Mouse (Mus musculus): ENCODE measurements around the gene Stt3a.

The Stt3a gene

DNA sequence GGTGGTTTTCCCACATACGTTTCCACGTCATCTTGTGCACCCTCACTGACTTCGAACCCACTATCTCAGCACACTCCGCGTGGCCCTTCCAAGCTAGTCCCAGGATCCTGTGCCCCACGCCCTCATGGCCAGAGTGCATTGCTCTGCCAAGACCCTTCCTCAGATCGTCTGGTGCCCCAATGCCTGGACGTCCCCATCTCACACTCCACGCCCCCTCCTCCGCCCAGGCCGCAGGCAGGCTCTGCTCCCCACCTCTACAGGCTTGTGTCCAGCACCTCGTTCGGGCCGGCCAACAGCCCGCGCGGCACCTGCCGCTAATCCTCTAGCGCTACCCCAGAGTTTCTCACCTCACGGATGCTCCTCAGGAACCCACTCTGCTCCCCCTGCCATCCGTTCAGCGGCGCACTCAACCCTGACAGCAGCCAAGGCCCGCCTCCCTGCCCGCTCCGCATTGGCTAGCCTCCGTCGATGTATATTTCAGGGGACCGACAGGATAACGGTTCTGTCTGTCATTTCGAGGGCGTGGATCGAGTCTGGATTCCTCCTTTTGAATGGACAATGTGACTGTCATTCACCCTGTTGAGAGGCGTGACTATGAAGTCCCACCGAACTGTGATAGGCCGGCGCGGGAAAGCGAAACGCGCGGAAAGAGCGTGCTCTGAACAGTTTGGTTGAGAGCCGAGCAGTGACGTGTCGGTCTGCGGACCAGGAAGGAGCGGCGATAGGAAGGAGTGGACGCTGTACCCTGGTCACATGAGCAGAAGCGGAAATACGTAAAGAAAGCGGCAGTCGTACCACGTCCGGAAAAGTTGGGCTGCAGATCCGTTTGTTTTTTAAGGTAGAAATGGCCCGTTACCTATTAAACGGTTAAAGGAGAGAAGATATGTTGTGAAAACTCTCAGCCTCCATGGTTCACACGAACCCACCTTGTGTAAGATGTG is at the start of gene Stt3a:
Stt3a (minus strand) TSS at position 477 of the 941 bp plus-strand sequence.
- CTCF ChIA-PET, result interaction anchor here (0.6 kb wide), 1 partner anchor 52 kb away, joined by 6 read pairs; no protein-coding TSS in a partner anchor

- CTCF ChIA-PET, result no interaction called here
Measured at GRCm38 (mm10) chr9:36814486-36814885, 47.0 kb upstream of the Stt3a start.

- CTCF ChIA-PET, result no interaction called here
Measured at GRCm38 (mm10) chr9:36808126-36808785, 40.8 kb upstream of the Stt3a start.

DNA sequence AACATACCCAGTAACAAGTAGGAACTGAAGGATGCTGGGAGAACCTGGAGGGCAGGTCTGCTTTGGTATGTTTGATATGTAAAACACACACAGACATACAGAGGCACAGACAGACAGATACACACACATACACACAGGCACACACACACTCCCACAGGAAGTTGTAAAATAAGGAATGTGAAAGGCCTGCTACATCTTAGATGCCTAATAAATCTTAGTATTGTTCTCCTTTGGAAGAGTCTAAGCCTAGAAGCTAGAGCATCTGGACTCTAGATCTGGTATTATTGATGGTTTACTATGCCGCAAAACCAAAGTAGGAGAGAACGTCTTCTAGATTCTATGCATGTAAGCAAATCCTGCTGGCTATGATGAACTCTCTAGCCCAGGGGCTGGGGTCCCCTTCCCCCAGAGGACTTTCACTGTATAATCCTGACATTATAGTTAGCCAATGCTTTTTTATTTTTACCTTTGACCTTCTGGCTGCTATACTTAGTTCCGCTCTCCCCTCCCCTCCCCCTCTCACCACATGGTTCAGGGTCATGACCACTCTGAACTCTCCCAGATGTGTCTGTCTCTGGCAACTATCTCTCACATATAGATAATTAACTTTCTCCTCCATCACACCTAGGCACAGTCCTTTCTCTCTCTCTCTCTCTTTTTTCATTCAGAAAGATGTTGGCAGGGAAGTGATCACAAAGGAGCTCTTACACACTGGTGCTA is 37.9 kb upstream of the Stt3a start:
- CTCF ChIA-PET, result no interaction called here

DNA sequence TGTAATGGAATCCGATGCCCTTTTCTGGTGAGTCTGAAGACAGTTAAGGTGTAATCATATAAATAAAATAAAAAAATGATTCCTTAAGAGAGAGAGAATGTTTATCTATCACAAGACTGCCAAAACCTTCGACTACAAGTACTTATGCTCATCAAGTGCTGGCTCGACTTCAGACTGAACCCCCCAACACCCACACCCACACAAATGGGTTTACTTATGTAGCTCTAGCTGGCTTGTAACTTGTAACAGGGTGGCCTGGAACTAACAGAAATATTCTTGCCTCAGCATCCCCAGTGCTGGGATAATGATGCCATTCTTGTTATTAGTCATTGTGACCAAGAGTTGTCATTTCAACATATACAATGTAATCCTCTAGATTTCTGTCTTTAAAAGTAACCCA is 36.4 kb upstream of the Stt3a start:
- CTCF ChIA-PET, result no interaction called here

DNA sequence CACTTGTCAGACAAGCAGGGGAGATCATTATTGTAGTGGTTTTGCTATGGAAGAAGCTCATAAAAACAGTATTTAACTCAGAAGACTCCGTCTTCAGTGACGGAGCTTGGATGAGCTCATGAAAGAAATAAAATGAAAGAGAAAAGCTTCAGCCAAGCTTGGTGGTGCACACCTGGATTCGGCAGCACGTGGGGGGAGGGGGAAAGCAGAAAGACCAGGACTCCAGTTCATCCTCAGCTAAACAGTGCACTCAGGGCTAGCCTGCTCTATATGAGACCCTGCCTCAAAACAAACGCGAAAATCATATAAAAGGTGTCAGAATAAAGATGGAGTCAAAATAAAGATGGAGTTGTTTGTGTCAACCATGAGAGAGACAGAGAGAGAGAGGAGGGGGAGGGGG is 35.9 kb upstream of the Stt3a start:
- CTCF ChIA-PET, result no interaction called here

- CTCF ChIA-PET, result no interaction called here
Measured at GRCm38 (mm10) chr9:36802951-36803350, 35.5 kb upstream of the Stt3a start.

GRCm38 (mm10) chr9:36801961-36802360 is 34.5 kb upstream of the Stt3a start:
- CTCF ChIA-PET, result no interaction called here

GRCm38 (mm10) chr9:36796781-36797555 is 29.5 kb upstream of the Stt3a start, which contains the start of gene Ei24:
Gene Ei24, minus strand, starts transcription at chr9:36797393.
- CTCF ChIA-PET, result no interaction called here

DNA sequence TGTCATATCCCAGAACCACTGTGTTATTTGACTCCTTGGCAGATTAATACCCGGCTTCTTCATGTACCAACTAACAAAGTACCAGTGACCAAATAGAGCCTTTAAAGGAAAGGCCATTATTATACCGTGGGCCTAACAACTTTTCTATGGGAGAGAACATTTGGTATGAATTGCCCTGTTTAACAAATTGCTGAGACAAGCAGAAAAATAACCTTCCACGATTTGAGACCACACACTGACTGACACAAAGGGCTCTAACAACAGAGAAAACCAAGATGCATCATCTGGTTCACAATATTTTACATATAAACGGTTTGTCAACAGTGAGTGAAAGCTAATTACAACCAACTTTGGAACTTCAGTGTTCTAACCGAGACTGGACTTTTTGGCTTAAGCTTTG is 28.7 kb upstream of the Stt3a start:
- CTCF ChIA-PET, result no interaction called here

DNA sequence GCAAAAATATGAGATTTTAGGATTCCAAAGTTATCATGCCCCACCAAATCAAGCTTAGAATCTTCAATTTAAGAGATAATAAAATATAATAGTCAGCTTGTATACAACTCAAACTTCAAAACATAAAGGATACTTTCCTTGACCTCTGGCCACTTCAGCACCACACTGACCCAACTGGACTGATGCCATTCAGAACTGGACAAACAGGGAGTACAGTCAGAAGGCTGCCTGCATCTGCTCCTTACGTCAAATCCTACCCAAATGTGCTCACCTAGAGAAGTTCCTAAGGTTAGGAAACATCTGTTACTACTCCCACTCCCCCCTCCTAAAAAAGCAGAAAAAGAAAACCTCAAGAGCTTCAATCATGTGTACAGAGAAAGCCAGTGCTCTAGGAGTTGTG is 28.1 kb upstream of the Stt3a start:
- CTCF ChIA-PET, result no interaction called here

GRCm38 (mm10) chr9:36794487-36794886 is 27.0 kb upstream of the Stt3a start:
- CTCF ChIA-PET, result no interaction called here

GRCm38 (mm10) chr9:36792191-36792590 is 24.7 kb upstream of the Stt3a start:
- CTCF ChIA-PET, result no interaction called here

GRCm38 (mm10) chr9:36783921-36784320 is 16.4 kb upstream of the Stt3a start:
- CTCF ChIA-PET, result no interaction called here

- CTCF ChIA-PET, result no interaction called here
Measured at GRCm38 (mm10) chr9:36769048-36769413, 1.6 kb upstream of the Stt3a start.

GRCm38 (mm10) chr9:36768156-36769047 is 923 bp upstream of the Stt3a start:
- CTCF ChIA-PET, result interaction anchor here (0.6 kb wide), 1 partner anchor 53 kb away, joined by 6 read pairs; no protein-coding TSS in a partner anchor

GRCm38 (mm10) chr9:36764378-36764777 is 3.1 kb downstream of the Stt3a start:
- CTCF ChIA-PET, result interaction anchor here (0.5 kb wide), 1 partner anchor 37 kb away, joined by 6 read pairs; no protein-coding TSS in a partner anchor

DNA sequence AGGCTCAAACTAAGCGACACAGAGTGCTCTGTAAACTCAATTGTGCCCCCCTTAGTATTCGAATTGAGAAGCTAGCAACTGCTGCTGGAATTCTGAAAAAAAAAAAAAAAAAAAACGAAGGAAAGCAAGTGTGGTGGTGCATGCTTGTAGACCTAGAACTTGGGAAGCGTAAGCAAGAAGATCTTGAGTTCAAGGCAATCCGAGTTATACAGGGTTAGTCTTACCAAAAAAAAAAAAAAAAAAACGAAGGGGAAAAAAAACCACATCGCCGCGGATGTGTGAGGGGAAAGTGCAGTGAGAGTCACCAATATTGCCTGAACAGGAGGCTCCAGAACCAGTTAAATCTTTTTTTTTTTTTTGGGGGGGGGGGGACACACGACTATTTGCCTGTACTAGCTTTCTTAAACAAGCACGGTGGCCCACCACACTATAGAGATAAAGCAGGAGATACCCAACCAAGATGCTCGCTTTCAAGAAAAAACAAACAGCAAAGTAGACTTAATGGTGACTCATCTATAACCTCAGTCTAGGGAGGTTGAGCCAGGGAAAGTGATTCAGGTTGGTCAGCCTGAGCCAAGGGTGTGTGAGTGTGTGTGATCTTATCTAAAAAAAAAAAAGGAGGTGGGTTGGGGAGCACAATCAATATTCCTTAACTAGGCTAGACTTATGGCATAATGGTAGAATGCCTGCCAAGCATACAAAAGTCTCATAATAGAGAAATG is 40.3 kb downstream of the Stt3a start, which contains the start of gene Chek1:
Chek1 (minus strand) TSS at position 32 of the 722 bp plus-strand sequence.
- CTCF ChIA-PET, result interaction anchor here (0.6 to 1.1 kb wide), 5 partner anchors 23 to 1757 kb away, joined by 3 to 6 read pairs (median 5); no protein-coding TSS in a partner anchor
